Mouse (Mus musculus): ENCODE measurements around the gene Rbm14. TPM values are rescaled to one million over a fixed set of nuclear protein-coding genes. Genes with fewer than 3 reads are reported as not detected.
A peak's percentile ranks its signal among the peaks of the same experiment; 100 is the strongest.
"Not testable (repeated sequence)": the region's sequence is repeated elsewhere in the genome, so short reads cannot be mapped to it uniquely, and the experiment has no call there.

Rbm14 gene
- polyA plus RNA-seq, 1 experiment from 2014 or later: 41.5 TPM

DNA sequence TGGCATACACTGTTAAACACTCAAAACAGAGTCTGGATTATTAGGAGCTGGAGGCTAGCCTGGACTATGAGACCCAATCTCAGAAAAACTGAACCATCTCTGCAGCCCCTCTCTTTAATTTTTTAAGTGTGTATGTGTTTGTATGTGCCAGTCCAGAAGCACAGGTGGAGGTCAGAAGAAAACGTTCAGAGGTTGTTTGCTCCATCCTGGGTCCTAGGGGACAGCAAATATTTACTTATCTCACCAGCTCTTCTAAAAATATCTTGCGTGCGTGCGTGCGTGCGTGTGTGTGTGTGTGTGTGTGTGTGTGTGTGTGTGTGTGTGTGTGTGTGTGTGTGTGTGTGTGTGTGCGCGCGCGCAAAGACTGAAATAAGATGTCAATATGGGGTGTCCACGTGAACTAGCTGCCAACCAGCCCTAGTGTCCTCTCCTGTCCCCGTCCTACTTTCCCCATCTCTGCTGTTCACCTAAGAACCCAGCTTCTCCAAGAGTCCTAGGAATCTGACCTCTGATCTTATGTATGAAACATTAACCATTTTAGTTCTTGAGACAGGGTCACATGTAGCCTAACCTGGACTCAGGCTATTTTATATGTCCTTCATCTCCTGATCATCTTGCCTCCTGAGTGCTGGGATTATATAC, 43.8 kb downstream of the Rbm14 start:
- no peak for ATAC-seq (ENCODE audit: insufficient number of reproducible peaks, insufficient read depth, low FRiP score, low read depth)
- no peaks in the 10 kb centered on the region for H3K9me3 ChIP-seq (ENCODE audit: control insufficient read depth, low read length)
- WGBS: 67% methylated on average over 12 of the region's 12 CpGs
- H3K27me3 ChIP-seq (ENCODE audit: control insufficient read depth, insufficient read depth, low read length): no peaks in the 10 kb centered on the region
- no peaks in the 10 kb centered on the region for H3K4me1 ChIP-seq (ENCODE audit: control insufficient read depth in 2 of 2, insufficient read depth in 2 of 2, low read length in 2 of 2)
- no peak overlapping the region for H3K4me2 ChIP-seq (ENCODE audit: low read length)
- no peak overlapping the region for H3K4me3 ChIP-seq (ENCODE audit: control insufficient read depth in 1 of 2, insufficient read depth in 1 of 2, low read depth in 1 of 2, low read length in 2 of 2)
- H3K27ac ChIP-seq (replicated peaks in 1 of 2; ENCODE audit: control insufficient read depth in 1 of 2, insufficient read depth in 1 of 2, low read depth in 2 of 2, low read length in 2 of 2): no peak overlapping the region
- H3K36me3 ChIP-seq (ENCODE audit: control insufficient read depth, insufficient read depth, low read length): peaks cover 98% of the 10 kb centered on the region
- no peak overlapping the region for H3K9ac ChIP-seq (ENCODE audit: low read length)

DNA sequence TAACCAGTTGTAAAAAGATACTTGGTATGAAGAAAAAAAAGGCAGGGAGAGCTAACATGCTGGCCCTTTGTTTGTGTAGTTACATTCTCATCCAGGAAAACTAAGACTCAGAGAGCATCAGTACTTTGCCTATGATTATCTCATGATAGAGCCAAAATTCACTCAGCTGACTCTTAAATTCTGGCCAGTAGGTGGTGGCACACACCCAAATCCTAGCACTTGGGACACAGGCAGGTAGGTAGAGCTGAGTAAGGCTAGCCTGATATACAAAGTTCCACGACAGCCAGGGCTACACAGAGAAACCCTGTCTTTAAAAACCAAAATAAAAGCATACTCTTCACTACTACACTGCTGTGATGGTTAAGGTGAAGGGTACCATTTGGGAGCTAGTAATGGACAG, 48.6 kb downstream of the Rbm14 start:
- Histone ChIP-seq H3K4me3 (ENCODE audit: control insufficient read depth in 1 of 2, insufficient read depth in 1 of 2, low read depth in 1 of 2, low read length in 2 of 2) (no peak overlapping the region), H3K27me3 (ENCODE audit: control insufficient read depth, insufficient read depth, low read length) (no peaks in the 10 kb centered on the region), H3K4me2 (ENCODE audit: low read length) (no peak overlapping the region), H3K9ac (ENCODE audit: low read length) (no peak overlapping the region), H3K9me3 (ENCODE audit: control insufficient read depth, low read length) (no peaks in the 10 kb centered on the region), H3K27ac (replicated peaks in 1 of 2; ENCODE audit: control insufficient read depth in 1 of 2, insufficient read depth in 1 of 2, low read depth in 2 of 2, low read length in 2 of 2) (no peak overlapping the region), H3K36me3 (ENCODE audit: control insufficient read depth, insufficient read depth, low read length) (peaks cover 88% of the 10 kb centered on the region), H3K4me1 (ENCODE audit: control insufficient read depth in 2 of 2, insufficient read depth in 2 of 2, low read length in 2 of 2) (peaks cover under 1 to 13% of the 10 kb centered on the region in 2 experiments)
- ATAC-seq (ENCODE audit: insufficient number of reproducible peaks, insufficient read depth, low FRiP score, low read depth): no peak
- WGBS: 59% methylated on average over 1 of the region's 1 CpGs

DNA sequence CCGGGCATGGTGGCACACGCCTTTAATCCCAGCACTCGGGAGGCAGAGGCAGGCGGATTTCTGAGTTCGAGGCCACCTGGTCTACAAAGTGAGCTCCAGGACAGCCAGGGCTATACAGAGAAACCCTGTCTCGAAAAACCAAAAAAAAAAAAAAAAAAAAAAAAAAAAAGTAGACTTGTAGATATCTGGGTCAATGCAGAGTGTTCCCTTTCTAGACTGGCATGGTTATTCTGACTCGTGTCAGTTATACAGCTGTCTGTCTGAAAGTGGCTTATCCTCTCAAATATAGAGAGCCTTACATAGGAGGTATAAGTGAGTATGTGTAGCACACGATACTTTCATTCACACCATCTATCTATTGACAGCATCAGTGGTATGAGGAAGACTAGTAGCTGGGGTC, 50.9 kb downstream of the Rbm14 start:
- not testable (repeated sequence) for ATAC-seq (ENCODE audit: insufficient number of reproducible peaks, insufficient read depth, low FRiP score, low read depth); H3K27ac ChIP-seq (replicated peaks in 1 of 2; ENCODE audit: control insufficient read depth in 1 of 2, insufficient read depth in 1 of 2, low read depth in 2 of 2, low read length in 2 of 2); H3K9me3 ChIP-seq (ENCODE audit: control insufficient read depth, low read length); H3K9ac ChIP-seq (ENCODE audit: low read length); H3K4me3 ChIP-seq (ENCODE audit: control insufficient read depth in 1 of 2, insufficient read depth in 1 of 2, low read depth in 1 of 2, low read length in 2 of 2); H3K27me3 ChIP-seq (ENCODE audit: control insufficient read depth, insufficient read depth, low read length); H3K4me2 ChIP-seq (ENCODE audit: low read length)
- WGBS: 86% methylated on average over 8 of the region's 8 CpGs
- Histone ChIP-seq H3K36me3 (ENCODE audit: control insufficient read depth, insufficient read depth, low read length) (peaks cover 71% of the 10 kb centered on the region), H3K4me1 (ENCODE audit: control insufficient read depth in 2 of 2, insufficient read depth in 2 of 2, low read length in 2 of 2) (peaks cover 5 to 18% of the 10 kb centered on the region in 2 experiments)

DNA sequence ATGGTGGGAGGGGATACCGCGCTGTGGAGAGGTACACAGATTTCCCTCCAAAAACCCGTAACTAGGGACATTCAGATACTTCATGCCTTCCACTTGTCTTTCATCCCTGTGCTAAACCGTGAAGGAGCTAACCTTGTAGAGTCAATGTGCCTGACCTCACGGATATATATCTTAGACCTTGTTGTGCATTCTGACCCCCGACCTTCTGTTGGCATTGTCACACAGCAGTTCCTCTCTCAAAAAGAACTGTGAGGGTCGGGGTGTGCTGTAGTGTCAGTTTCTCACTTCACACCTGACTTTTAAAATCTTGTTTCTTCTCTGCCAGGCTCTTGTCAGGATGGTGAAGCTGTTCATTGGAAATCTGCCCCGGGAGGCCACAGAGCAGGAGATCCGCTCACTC, 54.5 kb downstream of the Rbm14 start:
- Histone ChIP-seq H3K36me3 (ENCODE audit: control insufficient read depth, insufficient read depth, low read length) (peaks cover 35% of the 10 kb centered on the region), H3K27ac (replicated peaks in 1 of 2; ENCODE audit: control insufficient read depth in 1 of 2, insufficient read depth in 1 of 2, low read depth in 2 of 2, low read length in 2 of 2) (peak overlapping the region; percentile 84 to 90), H3K4me2 (ENCODE audit: low read length) (peak overlapping the region; percentile 87), H3K9ac (ENCODE audit: low read length) (peak overlapping the region; percentile 79), H3K27me3 (ENCODE audit: control insufficient read depth, insufficient read depth, low read length) (no peaks in the 10 kb centered on the region), H3K4me1 (ENCODE audit: control insufficient read depth in 2 of 2, insufficient read depth in 2 of 2, low read length in 2 of 2) (peaks cover 5 to 21% of the 10 kb centered on the region in 2 experiments), H3K4me3 (ENCODE audit: control insufficient read depth in 1 of 2, insufficient read depth in 1 of 2, low read depth in 1 of 2, low read length in 2 of 2) (peak overlapping the region; percentile 68), H3K9me3 (ENCODE audit: control insufficient read depth, low read length) (no peaks in the 10 kb centered on the region)
- 5% methylated on average over 9 of the region's 9 CpGs for WGBS
- ATAC-seq (ENCODE audit: insufficient number of reproducible peaks, insufficient read depth, low FRiP score, low read depth): no peak

DNA sequence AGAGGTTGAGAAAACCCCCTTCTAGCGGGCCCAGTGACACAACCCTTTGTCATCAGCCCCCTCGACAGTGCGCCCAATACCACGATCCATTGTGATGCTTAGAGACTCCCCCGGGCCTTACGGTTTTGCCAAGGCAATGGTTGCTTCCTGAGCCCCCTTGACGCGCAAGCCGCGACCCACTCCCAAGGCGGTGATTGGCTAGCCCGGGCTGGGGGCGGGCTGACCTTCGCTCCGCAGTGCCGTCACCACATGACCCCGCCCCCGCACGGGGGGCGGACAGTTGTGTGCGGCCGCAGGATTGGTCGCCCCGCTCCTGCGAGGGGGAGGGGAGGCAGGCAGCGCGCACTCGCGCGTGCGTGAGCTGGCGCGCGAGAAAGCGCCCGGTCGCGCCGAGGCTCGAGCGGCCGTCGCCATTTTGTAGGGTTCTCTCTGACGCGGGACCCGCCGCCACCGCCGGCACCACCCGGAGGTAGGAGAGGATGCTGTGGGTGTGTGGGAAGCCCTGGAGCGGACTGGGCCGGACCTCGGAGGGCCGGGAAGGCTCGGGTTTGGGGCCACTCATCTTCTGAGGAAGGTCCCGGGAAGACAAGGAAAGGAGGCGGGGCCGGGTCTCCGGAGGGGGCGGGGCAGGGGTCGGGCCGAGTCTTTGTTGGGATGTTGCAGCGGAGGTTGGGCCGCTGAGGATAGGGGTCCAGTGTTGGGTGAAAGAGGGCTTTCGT, 55.1 kb downstream of the Rbm14 start, which contains the start of gene Rbm4b:
TSS of gene Rbm4b (plus strand) at position 305 of the 719 bp plus-strand sequence.
- H3K4me1 ChIP-seq (ENCODE audit: control insufficient read depth in 2 of 2, insufficient read depth in 2 of 2, low read length in 2 of 2): peaks cover 5 to 21% of the 10 kb centered on the region in 2 experiments
- H3K27me3 ChIP-seq (ENCODE audit: control insufficient read depth, insufficient read depth, low read length): no peaks in the 10 kb centered on the region
- WGBS: under 1% methylated on average over 65 of the region's 65 CpGs
- H3K4me2 ChIP-seq (ENCODE audit: low read length): peak within 1 kb of the TSS; percentile 87
- peaks cover 30% of the 10 kb centered on the region for H3K36me3 ChIP-seq (ENCODE audit: control insufficient read depth, insufficient read depth, low read length)
- peak; percentile 97 for ATAC-seq (ENCODE audit: insufficient number of reproducible peaks, insufficient read depth, low FRiP score, low read depth)
- H3K9ac ChIP-seq (ENCODE audit: low read length): peak within 1 kb of the TSS; percentile 79
- no peaks in the 10 kb centered on the region for H3K9me3 ChIP-seq (ENCODE audit: control insufficient read depth, low read length)
- peak within 1 kb of the TSS; percentile 68 for H3K4me3 ChIP-seq (ENCODE audit: control insufficient read depth in 1 of 2, insufficient read depth in 1 of 2, low read depth in 1 of 2, low read length in 2 of 2)
- H3K27ac ChIP-seq (replicated peaks in 1 of 2; ENCODE audit: control insufficient read depth in 1 of 2, insufficient read depth in 1 of 2, low read depth in 2 of 2, low read length in 2 of 2): peak within 1 kb of the TSS; percentile 84 to 90

DNA sequence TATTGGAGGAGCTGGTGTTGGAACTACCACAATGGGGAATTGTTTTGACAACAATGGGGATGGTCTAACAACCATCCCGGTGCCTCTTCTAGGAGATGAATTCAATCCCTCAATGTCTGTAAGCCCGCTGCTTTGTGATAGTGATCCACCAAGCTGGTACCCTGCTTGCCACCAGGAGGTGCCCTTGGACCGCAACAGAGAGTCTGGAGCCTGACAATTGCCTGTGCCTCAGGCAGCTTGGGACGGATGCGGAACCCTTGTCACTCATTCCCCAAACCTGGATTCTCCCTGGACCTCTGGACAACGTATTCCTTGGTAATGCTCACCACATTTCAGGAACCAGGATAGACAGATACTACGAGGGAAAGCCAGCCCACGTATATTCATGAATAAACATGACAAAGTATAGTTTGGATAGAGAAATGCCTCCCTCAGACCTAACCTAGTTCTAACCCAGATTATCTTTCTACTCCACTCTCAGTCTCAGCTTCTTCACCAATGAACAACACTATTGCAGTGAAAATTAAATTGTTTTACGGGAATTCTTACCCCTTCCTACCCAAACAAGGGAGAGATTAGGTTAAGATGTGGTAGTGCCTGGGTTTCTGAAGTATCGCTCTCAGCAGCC, 55.8 kb downstream of the Rbm14 start:
- H3K9me3 ChIP-seq (ENCODE audit: control insufficient read depth, low read length): no peaks in the 10 kb centered on the region
- H3K4me1 ChIP-seq (ENCODE audit: control insufficient read depth in 2 of 2, insufficient read depth in 2 of 2, low read length in 2 of 2): peaks cover 5 to 21% of the 10 kb centered on the region in 2 experiments
- peak overlapping the region; percentile 68 to 90 for H3K27ac ChIP-seq (replicated peaks in 1 of 2; ENCODE audit: control insufficient read depth in 1 of 2, insufficient read depth in 1 of 2, low read depth in 2 of 2, low read length in 2 of 2)
- peak; percentile 52 for ATAC-seq (ENCODE audit: insufficient number of reproducible peaks, insufficient read depth, low FRiP score, low read depth)
- H3K4me3 ChIP-seq (ENCODE audit: control insufficient read depth in 1 of 2, insufficient read depth in 1 of 2, low read depth in 1 of 2, low read length in 2 of 2): peak overlapping the region; percentile 68
- H3K9ac ChIP-seq (ENCODE audit: low read length): peak overlapping the region; percentile 59
- no peaks in the 10 kb centered on the region for H3K27me3 ChIP-seq (ENCODE audit: control insufficient read depth, insufficient read depth, low read length)
- H3K4me2 ChIP-seq (ENCODE audit: low read length): peak overlapping the region; percentile 87
- peaks cover 23% of the 10 kb centered on the region for H3K36me3 ChIP-seq (ENCODE audit: control insufficient read depth, insufficient read depth, low read length)
- under 1% methylated on average over 10 of the region's 10 CpGs for WGBS
